Mouse (Mus musculus) lung, postnatal 25 days (tissue): ENCODE measurements around the gene Preb.

Experiments used
- DNase-seq: peaks from one replicate; pipeline ENCODE4 v3.0.0; 2022; ENCODE audit warnings: low spot score

Gene Preb

DNA sequence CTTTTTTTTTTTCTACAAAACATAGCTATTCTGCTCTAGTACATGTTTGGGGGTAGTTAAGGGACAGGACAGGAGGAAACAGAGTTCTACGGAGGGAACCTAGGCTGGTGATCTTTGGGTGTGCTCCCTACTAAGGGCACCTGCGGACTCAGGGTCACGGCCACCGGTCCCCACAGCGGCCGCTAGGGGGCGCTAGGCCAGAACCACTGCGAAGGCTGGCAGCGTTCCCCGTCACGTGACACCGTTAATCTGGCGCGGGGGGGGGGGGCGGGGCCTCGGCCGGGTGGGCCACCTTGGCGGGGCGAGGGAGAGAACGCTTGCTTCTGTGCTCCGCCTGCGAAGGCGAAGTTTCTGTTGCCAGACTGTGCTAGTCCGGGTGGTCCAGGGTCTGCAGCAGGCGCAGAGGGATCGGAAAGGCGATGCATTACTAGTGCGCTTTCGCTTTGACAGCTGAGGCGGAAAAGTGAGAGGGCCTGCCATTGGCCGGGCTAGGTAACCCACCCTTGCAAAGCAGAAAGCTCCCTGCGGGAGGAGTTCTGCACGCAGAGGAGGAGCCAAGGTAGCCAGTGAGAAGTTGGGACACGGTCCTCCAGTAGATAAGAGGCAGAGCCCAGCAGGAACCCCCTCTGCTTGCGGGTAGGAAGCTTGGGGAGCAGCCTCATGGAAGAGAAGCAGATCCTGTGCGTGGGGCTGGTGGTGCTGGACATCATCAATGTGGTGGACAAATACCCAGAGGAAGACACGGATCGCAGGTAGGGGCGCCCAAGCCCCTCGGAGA, 38.7 kb downstream of the Preb start, which contains the start of gene Khk:
Khk (plus strand) TSS at position 176 of the 778 bp plus-strand sequence.
- DNase-seq, result peak; percentile 90

DNA sequence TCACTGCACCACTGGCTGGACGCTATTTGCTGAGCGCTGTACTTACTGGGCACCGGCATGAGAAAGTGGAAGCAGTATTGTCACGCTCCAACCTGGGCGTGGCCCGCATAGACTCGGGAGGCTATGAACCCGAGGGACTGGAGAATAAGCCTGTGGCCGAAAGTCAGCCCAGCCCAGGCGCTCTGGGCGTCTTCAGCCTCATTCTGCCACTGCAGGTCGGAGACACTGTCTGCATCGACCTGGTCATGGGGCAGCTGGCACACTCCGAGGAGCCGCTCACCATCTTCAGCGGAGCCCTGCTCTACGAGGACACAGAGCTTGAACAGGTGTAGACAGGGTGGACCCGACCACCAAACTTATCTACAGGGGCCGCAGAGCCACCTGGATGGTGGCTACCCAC, 39.5 kb downstream of the Preb start:
- DNase-seq, result no peak

DNA sequence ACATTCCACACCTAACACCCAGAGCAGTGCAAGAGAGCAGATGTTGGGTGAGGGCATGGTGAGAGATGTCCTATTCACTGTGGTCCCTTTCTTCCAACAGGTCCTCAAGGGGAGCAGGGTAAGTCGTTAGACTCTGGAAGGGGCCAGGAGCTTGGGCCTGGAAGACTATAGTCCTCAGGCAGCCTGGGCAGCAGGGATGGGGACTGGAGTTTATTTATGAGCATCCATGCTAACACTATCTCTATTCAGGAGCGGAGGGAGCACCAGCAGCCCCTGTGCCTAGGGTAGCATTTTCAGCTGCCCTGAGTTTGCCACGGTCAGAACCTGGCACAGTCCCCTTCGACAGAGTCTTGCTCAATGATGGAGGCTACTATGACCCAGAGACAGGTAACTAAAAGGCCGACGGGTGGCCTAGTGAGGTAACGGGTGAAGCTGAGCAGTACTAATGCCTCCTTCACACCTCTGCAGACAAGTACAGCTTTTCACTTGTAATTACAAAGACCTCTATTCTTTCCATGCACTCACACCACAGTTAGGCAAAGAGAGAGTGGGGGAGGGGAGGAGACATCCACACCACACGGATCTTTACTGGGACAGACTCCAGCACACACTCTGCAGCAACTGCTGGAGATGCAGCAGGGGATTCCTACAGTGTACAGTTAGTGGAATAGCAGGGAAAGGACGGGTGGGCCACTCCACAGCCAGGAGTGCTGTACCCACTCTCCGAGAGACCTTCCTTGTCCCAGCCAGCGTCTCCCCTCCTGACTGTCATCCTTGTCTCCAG, 40.1 kb downstream of the Preb start:
- no peak for DNase-seq

DNA sequence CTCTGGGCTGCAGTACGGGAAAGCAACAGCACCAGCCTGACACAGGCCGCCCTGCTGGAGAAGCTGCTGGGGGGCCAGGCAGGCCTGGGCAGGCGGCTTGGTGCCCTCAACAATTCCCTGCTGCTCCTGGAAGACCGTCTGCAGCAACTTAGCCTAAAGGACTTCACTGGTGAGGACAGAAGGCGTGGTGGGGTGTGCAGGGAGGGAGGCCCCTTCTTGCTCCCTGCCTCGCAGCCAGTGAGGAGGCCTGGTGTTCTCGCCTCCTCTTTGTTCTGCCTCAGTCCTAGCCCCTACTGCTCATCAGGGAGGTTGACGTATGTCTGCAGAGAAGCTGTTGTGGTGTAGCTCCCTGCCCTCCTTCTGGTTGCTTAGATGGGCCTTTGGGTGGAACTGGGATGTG, 41.5 kb downstream of the Preb start:
- no peak for DNase-seq

DNA sequence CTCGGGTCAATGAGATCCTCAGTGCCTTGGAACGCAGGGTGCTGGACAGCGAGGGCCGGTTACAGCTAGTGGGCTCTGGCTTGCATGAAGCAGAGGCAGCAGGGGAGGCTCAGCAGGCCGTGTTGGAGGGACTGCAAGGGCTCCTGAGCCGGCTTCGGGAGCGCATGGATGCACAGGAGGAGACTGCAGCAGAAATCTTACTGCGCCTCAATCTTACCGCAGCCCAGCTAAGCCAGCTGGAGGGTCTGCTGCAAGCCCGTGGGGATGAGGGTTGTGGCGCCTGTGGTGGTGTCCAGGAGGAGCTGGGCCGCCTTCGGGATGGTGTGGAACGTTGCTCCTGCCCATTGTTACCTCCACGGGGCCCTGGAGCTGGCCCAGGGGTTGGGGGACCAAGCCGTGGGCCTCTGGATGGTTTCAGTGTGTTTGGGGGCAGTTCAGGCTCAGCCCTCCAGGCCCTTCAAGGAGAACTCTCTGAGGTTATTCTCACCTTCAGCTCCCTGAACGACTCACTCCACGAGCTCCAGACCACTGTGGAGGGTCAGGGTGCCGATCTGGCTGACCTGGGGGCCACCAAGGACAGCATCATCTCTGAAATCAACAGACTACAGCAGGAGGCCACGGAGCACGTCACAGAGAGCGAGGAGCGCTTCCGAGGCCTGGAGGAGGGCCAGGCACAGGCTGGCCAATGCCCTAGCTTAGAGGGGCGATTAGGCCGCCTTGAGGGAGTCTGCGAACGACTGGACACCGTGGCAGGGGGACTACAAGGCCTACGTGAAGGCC, 42.1 kb downstream of the Preb start:
- DNase-seq, result no peak

DNA sequence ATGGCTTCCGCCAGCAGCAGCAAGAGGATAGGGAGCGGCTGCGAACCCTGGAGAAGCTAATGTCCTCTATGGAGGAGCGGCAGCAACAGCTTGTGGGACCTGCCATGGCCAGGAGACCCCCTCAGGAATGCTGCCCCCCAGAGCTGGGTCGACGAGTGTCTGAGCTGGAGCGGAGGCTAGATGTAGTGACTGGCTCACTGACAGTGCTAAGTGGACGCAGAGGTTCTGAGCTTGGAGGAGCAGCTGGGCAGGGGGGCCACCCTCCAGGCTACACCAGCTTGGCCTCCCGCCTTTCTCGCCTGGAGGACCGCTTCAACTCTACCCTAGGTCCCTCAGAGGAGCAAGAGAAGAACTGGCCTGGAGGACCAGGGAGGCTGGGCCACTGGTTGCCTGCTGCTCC, 42.8 kb downstream of the Preb start:
- no peak for DNase-seq

DNA sequence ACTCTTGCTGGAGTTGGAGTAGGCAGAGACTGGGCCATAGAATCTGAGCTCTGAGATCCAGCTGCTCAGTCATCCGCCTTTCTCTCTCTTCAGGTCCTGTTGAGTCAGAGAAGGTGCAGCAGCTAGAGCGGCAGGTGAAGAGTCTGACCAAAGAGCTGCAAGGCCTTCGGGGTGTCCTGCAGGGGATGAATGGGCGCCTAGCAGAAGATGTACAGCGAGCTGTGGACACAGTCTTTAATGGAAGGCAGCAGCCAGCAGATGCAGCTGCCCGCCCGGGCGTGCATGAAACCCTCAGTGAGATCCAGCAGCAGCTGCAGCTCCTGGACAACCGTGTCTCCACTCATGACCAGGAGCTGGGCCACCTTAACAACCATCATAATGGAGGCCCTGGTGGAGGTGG, 43.3 kb downstream of the Preb start:
- DNase-seq, result no peak

DNA sequence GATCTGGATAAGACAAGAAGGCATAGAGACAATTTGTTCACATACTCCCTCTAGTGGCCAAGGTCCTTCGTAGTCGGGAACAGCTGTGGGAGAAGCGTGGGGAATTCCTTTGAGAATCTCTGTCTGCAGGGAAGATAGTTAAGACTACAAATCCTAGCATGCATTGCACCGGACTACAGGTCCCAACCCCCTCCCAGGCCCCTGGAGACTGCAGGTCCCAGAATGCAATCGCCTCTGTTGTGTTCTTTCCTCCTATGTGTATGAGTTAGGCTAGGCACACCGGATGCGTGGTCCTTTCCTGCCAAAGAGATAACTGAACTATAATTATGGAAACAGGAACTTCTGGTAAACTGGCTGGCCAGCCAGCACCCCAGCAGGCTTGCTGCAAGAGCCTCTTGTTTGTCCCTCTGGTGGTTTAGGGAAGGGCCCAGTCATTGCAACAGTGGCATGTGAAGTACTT, 44.2 kb downstream of the Preb start:
- DNase-seq, result peak; percentile 96

DNA sequence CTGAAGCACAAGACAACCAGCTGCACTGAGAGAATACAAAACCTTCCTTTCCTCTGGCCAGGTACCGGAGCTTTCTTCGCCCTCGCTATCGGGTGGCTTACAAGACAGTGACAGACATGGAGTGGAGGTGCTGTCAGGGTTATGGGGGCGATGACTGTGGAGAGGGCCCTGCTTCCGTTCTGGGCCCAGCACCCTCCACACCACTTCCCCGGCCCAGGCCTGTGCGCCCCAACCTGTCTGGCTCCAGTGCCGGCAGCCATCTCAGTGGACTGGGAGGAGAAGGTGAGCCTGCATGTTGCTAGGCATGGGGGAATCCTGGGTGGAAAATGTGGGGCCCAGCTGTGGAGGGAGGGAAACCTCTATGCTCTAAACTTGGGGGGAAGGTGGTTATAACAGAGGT, 44.7 kb downstream of the Preb start:
- DNase-seq, result no peak

DNA sequence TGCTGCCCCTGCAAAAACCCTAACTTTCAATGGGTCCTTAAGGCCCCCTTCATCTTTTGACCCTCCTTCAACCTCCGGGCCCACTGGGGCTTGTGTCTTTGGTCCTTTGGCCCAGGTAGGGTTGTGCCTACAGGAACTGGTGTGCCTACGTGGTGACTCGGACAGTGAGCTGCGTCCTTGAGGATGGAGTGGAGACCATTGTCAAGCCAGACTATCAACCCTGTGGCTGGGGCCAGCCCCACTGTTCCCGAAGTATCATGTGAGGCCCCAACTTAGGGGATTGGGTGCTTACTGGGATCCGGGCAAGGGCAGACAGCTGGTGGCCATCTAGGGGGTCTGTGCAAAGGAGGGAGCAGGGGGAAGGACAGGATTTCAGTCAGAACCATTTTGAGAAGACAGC, 45.3 kb downstream of the Preb start:
- no peak for DNase-seq

DNA sequence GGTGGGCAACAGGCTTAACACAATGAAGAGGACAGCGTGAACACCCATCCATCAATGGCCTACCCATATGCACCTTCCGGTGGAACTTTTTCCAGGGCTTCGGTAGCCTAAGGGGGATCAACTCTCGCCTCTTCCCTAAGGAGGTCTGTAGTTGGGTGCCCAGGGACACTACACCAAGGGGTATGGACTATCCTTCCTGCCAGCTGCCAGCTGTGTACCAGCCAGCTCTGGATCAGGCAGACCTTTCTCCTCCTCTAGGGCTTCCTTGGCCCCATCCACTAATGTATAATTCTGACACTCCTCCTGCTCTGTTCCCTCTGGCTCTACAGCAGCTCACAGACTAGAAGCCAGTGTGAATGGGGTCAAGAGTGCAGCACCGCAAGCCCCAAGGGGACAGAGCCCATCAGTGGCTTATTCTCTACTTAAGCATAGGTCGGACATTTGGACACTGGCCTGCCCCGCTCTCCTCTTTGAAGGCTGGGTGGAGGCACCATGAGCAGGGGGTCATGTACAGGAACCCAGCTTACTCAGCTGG, 46.0 kb downstream of the Preb start:
- no peak for DNase-seq

DNA sequence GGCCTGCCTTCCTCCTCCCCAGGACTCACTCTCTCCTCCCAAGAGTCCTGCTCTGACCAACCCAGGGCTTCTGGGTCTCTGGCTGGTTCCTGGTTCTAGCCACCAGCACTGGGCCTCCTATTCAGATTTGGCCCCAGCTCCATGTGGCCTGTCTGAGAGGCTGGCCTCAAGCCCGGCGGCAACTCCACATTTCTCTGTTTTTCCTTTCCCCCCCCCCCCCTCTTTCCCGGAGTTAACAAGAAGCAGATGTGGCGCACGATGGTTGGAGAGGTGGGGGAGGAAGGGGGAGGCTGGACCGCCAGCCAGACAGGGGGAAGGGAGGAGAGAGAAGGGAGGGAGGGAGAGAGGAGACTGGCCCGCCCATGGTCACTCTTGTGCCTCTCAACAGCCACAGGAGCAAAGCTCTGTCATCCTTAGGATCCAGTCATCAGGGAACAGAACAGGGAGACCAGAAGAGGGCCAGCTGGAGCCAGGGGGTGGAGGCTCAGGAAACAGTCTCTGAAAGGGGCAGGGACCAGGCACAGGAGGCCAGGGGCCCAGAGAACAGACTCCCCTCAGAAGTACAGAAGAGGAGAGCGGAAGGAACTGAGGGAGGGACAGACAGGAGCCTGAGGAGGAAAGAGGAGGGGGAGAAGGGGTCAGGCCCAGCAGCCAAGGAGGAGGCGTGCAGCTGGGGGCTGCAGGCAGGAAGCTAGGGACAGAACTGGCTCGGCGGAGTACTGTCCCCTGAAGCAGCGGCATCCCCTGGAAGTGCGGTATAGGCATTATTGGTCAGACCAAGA, 46.9 kb downstream of the Preb start, which contains the start of gene Emilin1:
Emilin1 (plus strand) TSS at position 343 of the 782 bp plus-strand sequence.
- DNase-seq, result peak; percentile 73

DNA sequence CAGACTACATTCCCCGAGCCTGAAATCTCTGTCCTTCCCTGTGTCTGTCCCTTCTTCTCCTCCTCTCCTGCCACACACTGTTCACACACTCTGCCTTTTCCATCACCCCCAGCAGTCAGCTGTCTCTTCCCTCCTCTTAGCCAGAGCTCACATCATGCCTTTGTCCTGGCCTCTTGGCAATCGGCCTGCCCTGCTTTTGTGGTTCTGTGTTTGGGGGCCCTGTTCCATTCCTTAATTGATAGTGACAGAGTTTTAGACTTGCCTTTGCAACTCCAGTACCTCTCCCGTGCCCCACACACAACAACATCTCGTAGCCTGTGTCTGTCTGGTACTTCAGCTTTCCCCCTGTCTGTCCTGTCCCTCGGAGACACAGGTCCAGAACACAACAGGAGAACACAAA, 48.0 kb downstream of the Preb start:
- no peak for DNase-seq

DNA sequence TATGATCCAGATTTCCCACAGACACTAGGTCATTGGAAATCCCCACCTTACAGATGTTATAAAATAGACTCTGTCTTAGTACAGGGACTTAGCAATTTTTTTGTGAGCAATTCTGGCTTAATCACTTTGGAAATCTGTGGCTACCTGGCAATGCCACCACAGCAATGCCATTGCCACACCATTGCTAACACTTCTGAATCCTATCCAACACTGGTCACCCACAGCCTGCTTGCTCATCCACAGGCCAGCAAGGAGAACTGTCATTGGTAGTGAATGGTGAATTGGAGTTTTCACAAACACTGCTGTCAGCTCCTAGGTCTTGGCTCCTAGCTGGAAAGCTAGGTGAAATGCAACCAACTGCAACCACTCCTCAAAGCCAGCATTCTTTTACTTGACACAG, 49.7 kb downstream of the Preb start:
- DNase-seq, result no peak

DNA sequence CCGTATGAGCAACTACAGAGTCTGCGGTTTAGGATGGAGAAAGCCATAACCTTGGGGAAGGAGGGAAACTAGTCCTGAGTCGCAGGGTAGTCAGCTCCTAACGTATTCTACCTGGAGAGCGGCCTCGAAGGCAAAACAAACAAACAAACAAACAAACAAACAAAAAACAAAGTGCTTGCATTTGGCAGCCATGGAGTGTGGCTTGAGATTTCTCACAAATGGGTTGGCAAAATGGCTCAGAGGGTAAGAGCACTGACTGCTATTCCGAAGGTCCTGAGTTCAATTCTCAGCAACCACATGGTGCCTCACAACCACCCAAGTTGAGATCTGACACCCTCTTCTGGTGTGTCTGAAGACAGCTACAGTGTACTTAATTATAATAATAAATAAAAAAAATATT, 50.3 kb downstream of the Preb start:
- DNase-seq, result no peak

DNA sequence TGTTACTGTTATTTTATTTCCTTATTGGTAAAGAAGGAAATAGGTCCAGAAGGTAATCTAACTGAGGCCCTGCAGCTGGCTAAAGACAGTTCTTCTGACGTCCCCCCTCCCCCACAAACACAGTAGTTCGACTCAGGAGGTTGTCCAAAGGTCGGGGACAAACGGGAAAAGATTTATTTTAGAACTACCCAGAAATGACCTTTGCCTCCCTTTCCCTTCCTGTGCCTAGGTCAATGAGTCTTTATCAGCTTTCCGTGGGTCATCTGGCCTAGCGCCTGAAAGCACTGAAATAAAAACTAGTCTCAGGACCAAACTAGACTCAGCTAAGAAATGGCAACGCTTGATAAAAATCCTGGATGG, 50.9 kb downstream of the Preb start:
- DNase-seq, result no peak

DNA sequence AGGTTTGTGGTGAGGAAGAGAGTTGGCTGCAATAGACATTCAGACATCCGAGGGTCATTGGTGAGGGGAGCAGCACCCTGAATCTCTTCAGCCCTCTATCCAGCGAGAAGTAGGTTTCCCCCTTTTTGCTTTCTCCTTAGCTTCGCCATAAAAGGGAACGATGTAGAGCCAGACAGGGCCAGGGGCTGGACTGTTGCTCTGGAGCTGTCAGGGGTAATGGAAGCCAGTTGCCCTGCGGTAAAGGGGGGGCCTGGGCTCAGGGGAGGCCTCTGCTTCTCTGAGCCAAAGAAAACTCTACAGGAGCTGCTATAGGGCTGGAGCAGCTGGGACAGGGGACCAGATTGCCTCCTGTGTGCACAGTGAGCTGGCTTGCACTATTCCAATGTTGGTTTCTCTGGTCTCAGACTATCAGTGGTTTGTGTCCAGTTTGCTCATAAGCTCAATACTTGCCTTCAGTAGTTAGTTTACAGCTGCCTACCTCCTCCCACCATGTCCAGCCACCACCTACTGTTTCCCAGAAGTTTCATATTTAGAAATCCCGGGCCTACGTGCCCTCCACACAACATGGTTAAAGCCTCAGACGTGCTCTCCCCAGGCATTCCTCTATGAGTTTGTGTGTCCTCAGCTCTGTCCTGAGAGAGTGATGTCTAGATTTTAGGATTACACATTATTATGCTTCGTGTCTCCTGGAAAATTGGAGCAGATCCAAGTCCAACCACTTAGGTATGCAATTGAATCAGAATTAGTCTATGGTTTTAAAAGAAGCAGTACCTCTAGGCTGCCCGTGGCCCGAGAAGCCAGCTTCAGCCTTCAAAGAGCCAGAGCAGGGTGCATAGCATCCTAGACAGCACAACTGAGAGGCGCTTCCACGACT, 51.5 kb downstream of the Preb start:
- no peak for DNase-seq

DNA sequence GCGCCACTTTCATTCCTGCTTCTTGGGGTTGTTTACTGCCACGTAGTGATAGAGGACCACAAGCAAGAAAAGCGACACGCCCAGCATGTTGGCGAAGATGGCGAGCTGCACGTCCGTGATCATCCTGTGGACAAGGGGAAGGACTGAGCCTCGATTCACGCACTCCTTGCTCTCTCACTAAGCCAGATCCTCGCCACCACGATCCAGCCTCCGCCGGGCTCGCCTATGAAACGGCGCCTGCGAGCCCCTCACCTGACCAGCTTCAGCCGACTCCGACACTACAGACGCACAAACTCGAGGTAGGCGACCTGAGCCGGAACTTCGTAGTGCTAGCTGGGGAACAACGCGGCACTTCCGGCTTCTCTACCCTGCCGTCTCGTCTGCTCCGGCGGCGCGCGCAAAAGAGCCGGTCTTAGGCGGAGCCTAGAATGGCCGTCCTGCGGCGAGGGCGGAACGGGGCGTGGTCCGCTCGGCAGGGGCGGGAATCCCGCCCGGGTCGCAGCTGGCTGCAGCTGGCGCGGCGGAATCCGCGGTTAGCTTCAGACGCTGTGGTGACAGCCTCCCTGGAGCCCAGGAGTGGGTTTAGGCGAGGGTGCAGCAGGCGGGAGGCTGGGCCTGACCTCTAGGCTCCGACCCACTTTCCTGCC, 52.6 kb downstream of the Preb start, which contains the start of gene Ost4:
Ost4 (minus strand) TSS at position 376 of the 647 bp plus-strand sequence.
- DNase-seq, result peak; percentile 97

DNA sequence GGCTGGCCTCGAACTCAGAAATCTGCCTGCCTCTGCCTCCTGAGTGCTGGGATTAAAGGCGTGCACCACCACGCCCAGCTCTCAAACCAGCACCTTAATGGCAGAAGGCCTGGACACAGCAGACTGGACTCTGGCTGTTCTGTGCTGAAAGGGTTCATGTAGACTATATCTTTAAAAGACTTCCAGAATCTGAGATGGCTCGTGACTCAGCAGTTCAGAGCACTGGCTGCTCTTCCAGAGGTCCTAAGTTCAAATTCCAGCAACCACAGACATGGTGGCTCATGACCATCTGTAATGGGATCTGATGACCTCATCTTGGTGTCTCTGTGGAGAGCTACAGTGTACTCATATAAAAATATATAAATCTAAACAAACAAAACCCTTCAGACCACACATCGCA, 58.3 kb downstream of the Preb start:
- no peak for DNase-seq
